Mouse (Mus musculus): ENCODE data around the gene Clp1. TPM values are rescaled to one million over a fixed set of nuclear protein-coding genes. Genes with fewer than 3 reads are reported as not detected.

Gene Clp1
- total and polyA plus RNA-seq, 3 experiments = 27.1 to 29.8 TPM; not detected in 1

GRCm38 (mm10) chr2:84740608-84741333, 13.6 kb upstream of the Clp1 start:
- H3K36me3 ChIP-seq (ENCODE audit: control insufficient read depth in 1 of 2, insufficient read depth in 2 of 2, low read length in 2 of 2) = no peaks in the 10 kb centered on the region
- H3K4me3 ChIP-seq (ENCODE audit: control insufficient read depth in 1 of 2, insufficient read depth in 1 of 2, low read depth in 2 of 2, low read length in 2 of 2) = no peak overlapping the region
- H3K9ac ChIP-seq (ENCODE audit: control insufficient read depth, low read depth, low read length, poor library complexity, severe bottlenecking) = no peak overlapping the region
- peaks cover 0 to 7% of the 10 kb centered on the region in 2 experiments; a peak in 2 of 4 replicates for H3K27me3 ChIP-seq (ENCODE audit: control insufficient read depth in 1 of 2, insufficient read depth in 2 of 2, low read length in 2 of 2)
- 0 out of 4 replicates have a peak, but pooled peaks cover 0 to 3% of the 10 kb centered on the region in 2 experiments for H3K4me1 ChIP-seq (ENCODE audit: control insufficient read depth in 1 of 2, insufficient read depth in 2 of 2, low read length in 2 of 2)
- DNase-seq (ENCODE audit: low read depth, low spot score) = peak; percentile 37
- no peak overlapping the region for H3K27ac ChIP-seq (ENCODE audit: control insufficient read depth, low read depth, low read length)
- TF ChIP-seq CTCF (IDR thresholded peaks at IDR 0.05 in 2 of 3, conservative IDR thresholded peaks at IDR 0.05 in 1 of 3; ENCODE audit: control insufficient read depth in 1 of 3, insufficient read depth in 1 of 3, low read depth in 2 of 3, low read length in 3 of 3, poor library complexity in 1 of 3, severe bottlenecking in 1 of 3) = peak in 1 of 3 experiments; percentile 50; a peak in 2 of 6 replicates
- no peak for TF ChIP-seq MAZ (IDR thresholded peaks at IDR 0.05; ENCODE audit: low read depth, low read length)
- TF ChIP-seq ZMIZ1 (IDR thresholded peaks at IDR 0.05; ENCODE audit: low read depth, low read length) = no peak
- peak; percentile 40 for TF ChIP-seq RAD21 (IDR thresholded peaks at IDR 0.05; ENCODE audit: low read depth, low read length)
- TF ChIP-seq UBTF (IDR thresholded peaks at IDR 0.05; ENCODE audit: borderline replicate concordance, insufficient read depth, low read depth, low read length) = no peak
- no peak for TF ChIP-seq MXI1 (IDR thresholded peaks at IDR 0.05; ENCODE audit: low read depth, low read length)
- peak; percentile 44 for TF ChIP-seq SMC3 (IDR thresholded peaks at IDR 0.05; ENCODE audit: low read depth, low read length)
- TF ChIP-seq POLR2AphosphoS2 (IDR thresholded peaks at IDR 0.05; ENCODE audit: low read length) = no peak
- no peak for TF ChIP-seq MEF2A (IDR thresholded peaks at IDR 0.05; ENCODE audit: extremely low read depth, insufficient replicate concordance, low read depth, low read length, poor library complexity, severe bottlenecking)
- no peak for TF ChIP-seq NELFE (IDR thresholded peaks at IDR 0.05; ENCODE audit: low read depth, low read length)
- TF ChIP-seq ZC3H11A (IDR thresholded peaks at IDR 0.05; ENCODE audit: low read depth, low read length) = no peak
- no peak for TF ChIP-seq ZNF384 (IDR thresholded peaks at IDR 0.05; ENCODE audit: low read depth, low read length)
- no peak for TF ChIP-seq SIN3A (IDR thresholded peaks at IDR 0.05; ENCODE audit: low read length)
- TF ChIP-seq MAFK (IDR thresholded peaks at IDR 0.05; ENCODE audit: borderline replicate concordance, low read depth, low read length) = no peak
- TF ChIP-seq TAL1 (IDR thresholded peaks at IDR 0.05; ENCODE audit: low read length) = no peak
- TF ChIP-seq POLR2A (IDR thresholded peaks at IDR 0.05; ENCODE audit: control insufficient read depth in 1 of 2, insufficient read depth in 1 of 2, low read depth in 1 of 2, low read length in 2 of 2, poor library complexity in 1 of 2) = no peak
- no peak for TF ChIP-seq ELF1 (IDR thresholded peaks at IDR 0.05; ENCODE audit: low read depth, low read length)
- TF ChIP-seq USF2 (IDR thresholded peaks at IDR 0.05; ENCODE audit: borderline replicate concordance in 1 of 2, insufficient read depth in 1 of 2, low read depth in 1 of 2, low read length in 2 of 2) = no peak
- TF ChIP-seq TBP (IDR thresholded peaks at IDR 0.05; ENCODE audit: low read depth, low read length) = no peak
- no peak for TF ChIP-seq KAT2A (conservative IDR thresholded peaks at IDR 0.05; ENCODE audit: low read depth, low read length)
- TF ChIP-seq MAX (IDR thresholded peaks at IDR 0.05; ENCODE audit: low read length) = no peak
- H3K79me2 ChIP-seq (ENCODE audit: control insufficient read depth, insufficient read depth, low read length, poor library complexity) = no peaks in the 10 kb centered on the region
- no peaks in the 10 kb centered on the region for H3K9me3 ChIP-seq (replicated peaks; ENCODE audit: insufficient read depth, low read length)
